Mouse (Mus musculus) lung, postnatal 10 days (tissue): ENCODE measurements at regions not wholly inside any gene's neighbourhood (a gene's known extent, or its start where the extent isn't known, plus 50 kb on each side); places are given as distances from the start of the nearest gene placed in this dataset.

Source experiments
- DNase-seq: peaks from one replicate; pipeline ENCODE4 v3.0.0; 2021

DNA sequence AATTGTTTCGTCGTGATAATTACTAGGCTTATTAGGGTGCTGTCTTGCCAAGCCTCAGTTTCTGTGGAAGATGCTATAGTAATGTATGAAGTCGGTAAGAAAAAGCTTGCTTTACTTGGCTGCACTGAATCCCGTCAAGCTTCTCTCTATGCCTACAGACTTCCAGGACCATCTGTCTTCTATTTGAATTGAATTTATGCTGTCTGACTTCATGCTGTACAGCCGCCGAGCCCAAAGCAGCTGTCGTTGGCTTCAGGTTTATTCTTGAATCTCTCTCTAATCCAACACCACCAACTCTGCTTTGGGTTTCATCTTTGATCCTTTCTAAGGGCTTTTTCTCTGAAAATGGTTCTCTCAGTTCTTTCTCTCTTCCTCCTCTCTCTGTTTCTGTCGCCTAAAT, 227.4 kb upstream of the Cnr1 start:
- DNase-seq, result no peak

- DNase-seq, result no peak
Observed at GRCm38 (mm10) chr4:33702028-33702666, 222.2 kb upstream of the Cnr1 start.

DNA sequence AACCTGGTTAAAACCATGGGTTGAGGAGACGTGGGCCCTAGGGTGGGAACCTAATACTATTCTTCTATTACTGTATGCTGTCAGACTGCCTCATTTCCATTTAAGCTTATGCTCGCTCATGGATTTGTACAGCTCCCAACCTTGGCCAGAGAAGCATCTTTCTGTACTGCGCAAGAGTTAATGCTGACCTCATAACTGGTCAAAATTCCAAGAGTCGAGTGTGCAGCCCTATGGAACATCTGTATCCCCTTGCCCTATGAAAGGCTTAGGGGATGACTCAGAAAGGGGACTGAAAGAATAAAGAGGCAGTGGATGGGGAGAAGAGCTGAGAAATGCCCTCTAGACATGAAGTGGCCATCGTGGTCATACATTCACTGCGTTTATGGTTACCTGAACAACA, 218.7 kb upstream of the Cnr1 start:
- no peak for DNase-seq

- no peak for DNase-seq
Observed at GRCm38 (mm10) chr4:33706785-33707184, 217.6 kb upstream of the Cnr1 start.

DNA sequence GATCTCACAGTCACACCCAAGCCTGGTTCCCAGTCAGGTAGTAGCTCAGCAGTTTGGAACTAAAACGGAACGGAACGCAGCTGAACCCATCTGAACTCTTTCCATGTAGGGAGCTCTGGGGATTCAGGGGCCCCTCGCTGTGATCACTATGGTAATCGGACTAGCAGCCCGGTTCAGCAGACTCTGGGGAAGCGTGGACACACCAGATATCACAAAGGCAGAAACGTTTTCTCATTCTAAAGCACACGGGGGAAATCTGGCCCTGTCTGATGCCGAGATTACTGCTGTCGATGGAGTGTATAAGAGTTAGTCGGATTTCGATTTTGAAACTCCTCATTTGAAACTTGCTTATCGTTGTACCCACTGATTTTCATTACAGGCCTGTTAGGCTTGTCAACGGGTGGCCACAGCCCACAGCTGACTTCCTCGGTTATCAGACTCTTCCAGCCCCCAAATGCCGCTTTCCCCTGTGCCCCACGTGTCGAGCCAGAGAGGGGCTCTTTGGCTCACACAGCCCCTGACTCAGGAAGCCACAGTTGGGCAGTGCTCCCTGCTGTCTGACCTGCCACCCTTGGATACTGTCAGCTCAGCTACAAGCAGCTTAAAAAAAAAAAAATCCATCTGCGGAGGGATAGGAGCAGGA, 207.8 kb upstream of the Cnr1 start:
- DNase-seq, result no peak

DNA sequence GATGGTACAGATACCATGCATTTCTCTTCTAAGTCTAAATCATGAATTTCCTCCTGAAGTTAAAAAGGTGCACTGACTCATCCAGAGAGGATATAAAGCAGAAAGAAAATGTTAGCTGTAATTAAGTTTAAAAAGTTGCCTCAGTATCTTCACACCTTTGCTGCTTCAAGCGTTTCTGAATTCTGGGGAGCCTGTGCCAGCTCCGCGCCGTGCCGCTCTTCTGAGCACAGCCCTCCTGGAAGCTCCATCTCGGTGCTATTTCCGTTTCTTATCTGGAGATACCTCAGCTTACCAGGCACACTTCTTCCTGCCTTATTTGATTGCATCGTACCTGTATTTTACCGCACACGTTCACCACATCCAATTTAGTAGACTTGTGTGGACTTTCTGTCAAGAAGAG, 203.4 kb upstream of the Cnr1 start:
- DNase-seq, result no peak

GRCm38 (mm10) chr4:33721971-33722370, 202.4 kb upstream of the Cnr1 start:
- DNase-seq, result no peak

- DNase-seq, result no peak
Observed at GRCm38 (mm10) chr4:33731837-33732236, 192.6 kb upstream of the Cnr1 start.

GRCm38 (mm10) chr4:33734923-33735322, 189.5 kb upstream of the Cnr1 start:
- DNase-seq, result peak; percentile 65

GRCm38 (mm10) chr4:33735442-33735966, 188.9 kb upstream of the Cnr1 start:
- peak; percentile 16 for DNase-seq

GRCm38 (mm10) chr4:33736061-33736701, 188.2 kb upstream of the Cnr1 start:
- DNase-seq, result peak; percentile 63

GRCm38 (mm10) chr4:33737337-33737736, 187.1 kb upstream of the Cnr1 start:
- DNase-seq, result peak; percentile 41

DNA sequence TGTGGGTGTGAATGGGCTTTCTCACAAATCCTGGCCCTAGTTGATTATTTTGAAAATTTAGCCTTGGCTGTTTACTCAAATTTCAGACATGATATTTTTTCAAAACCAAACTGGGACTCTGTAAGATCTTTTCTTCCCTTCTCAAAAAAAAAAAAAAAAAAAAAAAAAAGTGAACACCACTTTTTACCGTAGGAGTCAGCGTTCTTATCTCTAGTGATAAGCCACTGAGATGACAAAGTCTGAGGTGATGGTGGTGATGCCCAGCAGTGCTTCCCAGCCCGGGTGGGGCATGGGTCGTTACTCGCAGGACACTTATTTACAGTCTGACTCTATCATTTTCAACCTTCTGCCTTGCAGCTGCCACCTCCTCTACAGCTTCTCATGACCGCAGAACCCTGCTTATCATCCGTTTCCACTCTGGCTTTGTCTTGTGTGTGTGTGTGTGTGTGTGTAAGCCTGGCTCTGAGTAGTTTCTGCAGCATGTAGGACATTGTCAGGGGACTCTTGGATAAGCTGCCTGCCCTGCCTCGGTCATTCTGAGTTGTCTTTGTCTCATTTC, 186.5 kb upstream of the Cnr1 start:
- DNase-seq, result no peak

GRCm38 (mm10) chr4:33739211-33739904, 185.0 kb upstream of the Cnr1 start:
- DNase-seq, result peak; percentile 8

- no peak for DNase-seq
Observed at GRCm38 (mm10) chr4:33740982-33741381, 183.4 kb upstream of the Cnr1 start.

GRCm38 (mm10) chr4:33745180-33745579, 179.2 kb upstream of the Cnr1 start:
- no peak for DNase-seq

DNA sequence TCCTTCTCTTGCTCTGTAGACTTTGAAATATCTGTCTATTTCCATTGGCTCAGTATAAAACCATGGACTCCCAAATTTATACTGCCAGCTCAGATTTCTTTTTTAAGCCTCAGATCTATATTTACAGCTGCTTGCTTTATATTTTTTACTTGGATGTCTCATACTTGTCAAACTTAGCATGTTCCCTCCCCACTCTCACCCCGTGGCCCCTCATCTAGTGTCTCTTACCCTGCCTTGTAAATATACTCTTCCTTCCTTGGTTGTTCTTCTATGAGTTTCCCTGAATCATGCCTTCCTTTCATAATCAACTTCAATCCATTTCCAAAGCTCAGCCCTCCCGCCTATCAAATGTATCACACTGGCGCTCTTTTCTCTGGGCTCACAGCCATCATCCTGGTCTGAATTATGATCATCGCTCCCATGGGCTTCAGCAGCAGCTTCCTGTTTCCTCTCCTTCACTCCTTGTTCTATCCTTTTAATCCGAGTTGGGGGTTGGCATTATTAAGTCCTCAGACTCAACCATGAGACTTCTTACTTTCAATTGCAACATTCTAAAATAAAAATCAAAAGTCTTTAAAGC, 177.0 kb upstream of the Cnr1 start:
- DNase-seq, result peak; percentile 62

DNA sequence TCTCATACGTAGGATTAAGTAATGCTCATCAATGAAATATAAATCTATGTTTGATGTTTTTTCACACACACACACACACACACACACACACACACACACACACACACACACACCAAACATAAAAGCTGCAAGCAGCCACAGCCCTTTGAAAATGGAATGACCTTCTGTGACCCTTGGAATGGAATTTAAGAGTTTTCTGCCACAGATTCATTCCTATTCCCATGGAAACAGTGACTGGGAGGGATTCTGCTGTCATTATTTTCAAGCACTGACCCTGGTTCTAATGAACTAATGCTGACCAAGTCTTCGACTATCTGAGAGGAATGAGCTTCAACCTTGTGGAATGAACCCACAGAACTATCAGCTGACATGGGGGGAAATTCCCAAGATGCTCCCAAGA, 156.7 kb upstream of the Cnr1 start:
- peak; percentile 18 for DNase-seq

GRCm38 (mm10) chr4:33786027-33786426, 138.4 kb upstream of the Cnr1 start:
- no peak for DNase-seq

- no peak for DNase-seq
Observed at GRCm38 (mm10) chr4:33786958-33787357, 137.4 kb upstream of the Cnr1 start.

GRCm38 (mm10) chr4:33793398-33793797, 131.0 kb upstream of the Cnr1 start:
- DNase-seq, result no peak

DNA sequence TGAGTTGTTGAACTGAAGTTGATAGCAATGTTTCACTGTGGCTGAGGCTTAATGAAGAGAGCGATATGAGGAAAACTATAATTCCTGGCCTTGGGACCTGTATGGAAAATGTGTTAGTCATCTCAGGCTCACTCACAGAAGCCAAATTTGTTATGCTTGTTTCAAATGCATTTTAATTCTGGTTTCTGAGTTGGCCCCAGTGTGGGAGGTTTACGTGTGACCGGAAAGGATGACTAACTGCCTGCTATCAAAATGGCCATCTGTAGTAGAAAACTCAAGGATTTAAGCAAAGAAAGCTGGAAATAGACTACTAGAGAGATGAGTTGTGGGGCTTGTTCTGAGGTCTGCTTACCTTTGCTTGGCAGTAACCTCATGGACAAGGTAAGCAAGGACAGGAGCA, 128.9 kb upstream of the Cnr1 start:
- DNase-seq, result no peak

GRCm38 (mm10) chr4:33797964-33798363, 126.4 kb upstream of the Cnr1 start:
- no peak for DNase-seq
